ENCODE assay signal across 8 mouse cellular contexts in genomic region chr17:27819521-27819970, GRCm38 (mm10). TPM values are rescaled to one million over a fixed set of nuclear protein-coding genes. Genes with fewer than 3 reads are reported as not detected.
DNase-seq lines count a peak whose midpoint lies in the region; ATAC-seq lines count a peak whose summit lies in the region.

No protein-coding gene starts in this region.

- peak overlapping the region; percentile 91 for H3K9ac ChIP-seq in intestine, embryonic 16.5 days (ENCODE audit: low read depth, low read length)
- H3K9ac ChIP-seq in stomach, embryonic 16.5 days (ENCODE audit: low read length): peak overlapping the region; percentile 91

- H3K27me3 ChIP-seq in erythroblast, embryonic 14.5 days (ENCODE audit: control insufficient read depth): no peaks in the 10 kb centered on the region
- no peaks in the 10 kb centered on the region for H3K27me3 ChIP-seq in intestine, embryonic 16.5 days (replicated peaks; ENCODE audit: control insufficient read depth, insufficient read depth, low read length)
- no peaks in the 10 kb centered on the region for H3K27me3 ChIP-seq in stomach, embryonic 16.5 days (ENCODE audit: control insufficient read depth, insufficient read depth, low read length)

- H3K9me3 ChIP-seq in erythroblast, embryonic 14.5 days (ENCODE audit: control insufficient read depth, low read length): no peaks in the 10 kb centered on the region
- no peaks in the 10 kb centered on the region for H3K9me3 ChIP-seq in intestine, embryonic 16.5 days (ENCODE audit: control insufficient read depth, low read length)
- H3K9me3 ChIP-seq in stomach, embryonic 16.5 days (replicated peaks; ENCODE audit: control insufficient read depth, low read length): no peaks in the 10 kb centered on the region

- H3K27ac ChIP-seq in intestine, embryonic 16.5 days (ENCODE audit: low read length): peak overlapping the region; percentile 92
- peak overlapping the region; percentile 92 for H3K27ac ChIP-seq in stomach, embryonic 16.5 days (ENCODE audit: low read length)

- intact Hi-C loops in left cerebral cortex, postnatal 10 days (cut with DNase I): no loop called here
- intact Hi-C loops in left cerebral cortex, postnatal 4 days (cut with DNase I): no loop called here

- peak overlapping the region; percentile 100 for H3K4me3 ChIP-seq in erythroblast, embryonic 14.5 days (replicated peaks)
- H3K4me3 ChIP-seq in intestine, embryonic 16.5 days (ENCODE audit: low read length): peak overlapping the region; percentile 85
- peak overlapping the region; percentile 99 for H3K4me3 ChIP-seq in stomach, embryonic 16.5 days (replicated peaks; ENCODE audit: low read length)

- peak overlapping the region; percentile 86 for H3K4me2 ChIP-seq in intestine, embryonic 16.5 days (ENCODE audit: low read depth, low read length)
- H3K4me2 ChIP-seq in stomach, embryonic 16.5 days (ENCODE audit: low read depth, low read length): peak overlapping the region; percentile 81

- peaks cover 15% of the 10 kb centered on the region for H3K36me3 ChIP-seq in erythroblast, embryonic 14.5 days (ENCODE audit: control insufficient read depth)
- no peaks in the 10 kb centered on the region for H3K36me3 ChIP-seq in intestine, embryonic 16.5 days (ENCODE audit: control insufficient read depth, insufficient read depth, low read length)
- no peaks in the 10 kb centered on the region for H3K36me3 ChIP-seq in stomach, embryonic 16.5 days (ENCODE audit: control insufficient read depth, insufficient read depth, low read length)

- DNase-seq in left cerebral cortex, postnatal 10 days (ENCODE audit: extremely low spot score in 1 of 2, low spot score in 2 of 2): peak; percentile 25 to 43
- DNase-seq in left cerebral cortex, postnatal 4 days: no peak
- DNase-seq in R1 (ENCODE audit: low read depth, low spot score): peak; percentile 57
- peak; percentile 22 for DNase-seq in lung, postnatal 36 days
- no peak for DNase-seq in B cell, adult 2 months

- under 1% methylated on average over 20 of the region's 20 CpGs for WGBS in intestine, embryonic 16.5 days
- under 1% methylated on average over 20 of the region's 20 CpGs for WGBS in stomach, embryonic 16.5 days

- H3K4me1 ChIP-seq in erythroblast, embryonic 14.5 days (ENCODE audit: control insufficient read depth): peaks cover 61% of the 10 kb centered on the region
- peaks cover 27% of the 10 kb centered on the region for H3K4me1 ChIP-seq in intestine, embryonic 16.5 days (ENCODE audit: control insufficient read depth, insufficient read depth, low read length)
- H3K4me1 ChIP-seq in stomach, embryonic 16.5 days (ENCODE audit: control insufficient read depth, insufficient read depth, low read length): peaks cover 16% of the 10 kb centered on the region

- no peak for ATAC-seq in intestine, embryonic 16.5 days
- no peak for ATAC-seq in stomach, embryonic 16.5 days (ENCODE audit: insufficient read depth, low FRiP score)

RNA-seq across cellular contexts. Expression of gene D17Wsu92e, which starts 0.9 kb away (rescaled TPM):
- 100 to 1,000 TPM; 106 to 107 TPM for total RNA-seq in left cerebral cortex, postnatal 10 days (2021)
- 10 to 100 TPM; 90.2 to 90.3 TPM for total RNA-seq in left cerebral cortex, postnatal 4 days (2021)
- polyA plus RNA-seq in erythroblast, embryonic 14.5 days (2012): 10.7 and 13.7 TPM in 2 replicates
- polyA plus RNA-seq in intestine, embryonic 16.5 days (2015; fragmentation: Nextera tagmentation; extraction: Ambion mirVana): 14.7 and 20.8 TPM in 2 replicates
- 21.2 and 23.3 TPM in 2 replicates for polyA plus RNA-seq in stomach, embryonic 16.5 days (2015; fragmentation: Nextera tagmentation; extraction: Ambion mirVana)

RNA-seq across cellular contexts. Expression of gene Snrpc, which starts 18.4 kb away (rescaled TPM):
- total RNA-seq in left cerebral cortex, postnatal 10 days (2021): 10 to 100 TPM; 72.1 to 76.6 TPM
- 100 to 1,000 TPM in 1 of 2 experiments, 10 to 100 TPM in 1; 97.7 to 108 TPM for total RNA-seq in left cerebral cortex, postnatal 4 days (2021)
- polyA plus RNA-seq in erythroblast, embryonic 14.5 days (2012): 50.6 and 57.6 TPM in 2 replicates
- 218 and 242 TPM in 2 replicates for polyA plus RNA-seq in intestine, embryonic 16.5 days (2015; fragmentation: Nextera tagmentation; extraction: Ambion mirVana)
- 228 and 245 TPM in 2 replicates for polyA plus RNA-seq in stomach, embryonic 16.5 days (2015; fragmentation: Nextera tagmentation; extraction: Ambion mirVana)

RNA-seq across cellular contexts. Expression of gene Uhrf1bp1, which starts 36.7 kb away (rescaled TPM):
- total RNA-seq in left cerebral cortex, postnatal 10 days (2021): 10 to 100 TPM; 22.9 to 23.8 TPM
- total RNA-seq in left cerebral cortex, postnatal 4 days (2021): 10 to 100 TPM; 25.6 to 29.4 TPM
- polyA plus RNA-seq in erythroblast, embryonic 14.5 days (2012): 0.19 and 0.25 TPM in 2 replicates
- 2.3 and 2.9 TPM in 2 replicates for polyA plus RNA-seq in intestine, embryonic 16.5 days (2015; fragmentation: Nextera tagmentation; extraction: Ambion mirVana)
- polyA plus RNA-seq in stomach, embryonic 16.5 days (2015; fragmentation: Nextera tagmentation; extraction: Ambion mirVana): 4.4 and 5.9 TPM in 2 replicates

Comparison
In these comparisons a context has a peak if more than half of its experiments do, and no peak if none do; other contexts are left out.
1. DNase-seq: peak in left cerebral cortex, postnatal 10 days (2 of 2), R1 (single experiment) and lung, postnatal 36 days (single experiment); none in left cerebral cortex, postnatal 4 days (single experiment) and B cell, adult 2 months (0 of 2).
2. Peak in every context shown above with its lines, with median percentiles within 50 percentile points of each other: H3K4me3 ChIP-seq.